Mouse (Mus musculus) cerebellum, adult 2 months (tissue): ENCODE data around the gene Olfr668. TPM values are rescaled to one million over a fixed set of nuclear protein-coding genes. Genes with fewer than 3 reads are reported as not detected.
"Not testable (repeated sequence)": the region's sequence is repeated elsewhere in the genome, so short reads cannot be mapped to it uniquely, and the experiment has no call there.

Experiments
- DNase-seq, 2 experiments: peaks; one replicate each; pipeline ENCODE4 v3.0.0; 2021
- H3K27ac ChIP-seq: fragments of 200-500 bp; 2 replicates; pipeline ENCODE4 v1.5.1; 2012; ENCODE audit warnings: low read length, control low read depth, inconsistent platforms; ENCODE audit not compliant: insufficient read depth
- H3K27me3 ChIP-seq: fragments of 200-500 bp; 2 replicates; pipeline ENCODE4 v1.6.1; 2012; ENCODE audit warnings: inconsistent platforms, mild to moderate bottlenecking, low read length, moderate library complexity; ENCODE audit not compliant: control insufficient read depth, insufficient read depth
- H3K4me1 ChIP-seq: fragments of 200-500 bp; 2 replicates; pipeline ENCODE4 v1.6.1; 2011; ENCODE audit warnings: low read length; ENCODE audit not compliant: control insufficient read depth, insufficient read depth
- H3K4me3 ChIP-seq: fragments of 200-500 bp; replicated peaks from 2 replicates; pipeline ENCODE3; 2011; ENCODE audit warnings: mild to moderate bottlenecking, low read depth, low read length, control low read depth; ENCODE audit not compliant: insufficient read depth
- CTCF ChIP-seq: fragments of 200-500 bp; IDR thresholded peaks from 2 replicates; pipeline ENCODE4 v1.5.1; 2011; ENCODE audit warnings: low read depth, mild to moderate bottlenecking, control low read depth, low read length, moderate library complexity, borderline replicate concordance; ENCODE audit not compliant: insufficient read depth
- POLR2A ChIP-seq: fragments of 200-500 bp; IDR thresholded peaks from 2 replicates; pipeline ENCODE4 v1.6.1; 2011; ENCODE audit warnings: low read length, control low read depth, borderline replicate concordance; ENCODE audit not compliant: insufficient read depth
- WGBS: fragments of 180-500 bp; shearing (Covaris S2); methylation state at CpG from one replicate; pipeline ENCODE4 v1.1.7; 2018; 5-methylcytosine and 5-hydroxymethylcytosine counted together
- polyA plus RNA-seq: library from polyadenylated mRNA; depleted of rRNA; stranded (reverse); fragments of >200 nt; gene quantifications from 2 replicates; pipeline ENCODE4 v1.2.3, GENCODE M21; 2012; rRNA removed

The Olfr668 gene
- not detected in 2 replicates for polyA plus RNA-seq

GRCm38 (mm10) chr7:104927957-104928356 lies at the start of gene Olfr668:
Gene Olfr668 (minus strand): TSS chr7:104928057.
- no peak within 1 kb of the TSS for H3K4me3 ChIP-seq
- no peak for DNase-seq
- TF ChIP-seq POLR2A: no peak
- no peak for TF ChIP-seq CTCF
- no peak within 1 kb of the TSS for H3K27ac ChIP-seq
- WGBS: 73% methylated on average over 1 of the region's 1 CpGs
- no peaks in the 10 kb centered on the region for H3K27me3 ChIP-seq
- no peaks in the 10 kb centered on the region for H3K4me1 ChIP-seq

DNA sequence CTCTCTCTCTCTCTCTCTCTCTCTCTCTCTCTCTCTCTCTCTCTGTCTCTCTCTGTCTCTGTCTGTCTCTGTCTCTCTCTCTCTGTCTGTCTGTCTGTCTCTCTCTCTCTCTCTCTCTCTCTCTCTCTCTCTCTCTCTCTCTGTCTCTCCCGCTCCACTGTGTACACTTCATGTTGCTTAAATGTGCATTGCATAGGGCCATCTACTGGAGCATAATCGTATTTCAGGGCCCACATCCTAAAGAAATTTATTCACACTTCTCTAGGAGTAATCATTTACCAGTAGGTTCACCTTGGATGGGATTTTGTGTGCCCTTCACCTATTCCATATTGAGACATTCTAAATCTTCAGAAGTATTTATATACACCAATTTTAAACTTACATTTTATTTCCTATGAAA lies 44.6 kb upstream of the Olfr668 start:
- not testable (repeated sequence) for DNase-seq, H3K27me3 ChIP-seq, H3K4me1 ChIP-seq, H3K4me3 ChIP-seq, H3K27ac ChIP-seq
- WGBS: 59% methylated on average over 2 of the region's 2 CpGs

- Histone ChIP-seq H3K27ac (no peak within 1 kb of the TSS), H3K27me3 (no peaks in the 10 kb centered on the region), H3K4me3 (no peak within 1 kb of the TSS), H3K4me1 (no peaks in the 10 kb centered on the region)
- no peak for TF ChIP-seq POLR2A
- no peak for TF ChIP-seq CTCF
- WGBS: 55% methylated on average over 1 of the region's 1 CpGs
- DNase-seq: no peak
Observed at GRCm38 (mm10) chr7:104962520-104962919, 34.7 kb upstream of the Olfr668 start, which contains the start of gene Olfr670. Gene Olfr670 (minus strand): TSS chr7:104962620.

DNA sequence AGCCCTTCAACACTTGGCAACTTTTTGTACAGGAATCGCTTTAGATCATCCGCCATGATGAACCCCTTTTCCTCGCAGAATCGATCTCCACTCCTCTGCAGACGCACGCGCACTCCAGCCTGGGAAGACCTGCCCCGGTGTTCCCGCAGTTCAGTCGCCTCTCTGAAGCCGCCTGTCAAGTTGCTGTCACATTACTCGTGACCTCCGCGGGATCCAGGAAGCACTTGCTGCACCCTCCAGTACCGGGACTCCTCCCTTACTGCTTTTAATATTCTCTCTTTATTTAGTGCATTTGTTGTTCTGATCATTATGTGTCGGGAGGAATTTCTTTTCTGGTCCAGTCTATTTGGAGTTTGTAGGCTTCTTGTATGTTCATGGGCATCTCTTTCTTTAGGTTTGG lies 22.4 kb upstream of the Olfr668 start:
- WGBS: 93% methylated on average over 16 of the region's 16 CpGs
- not testable (repeated sequence) for H3K4me3 ChIP-seq, DNase-seq

GRCm38 (mm10) chr7:104933940-104934339 lies 6.1 kb upstream of the Olfr668 start, which contains the start of gene Olfr669:
Gene Olfr669 (plus strand): TSS chr7:104934240.
- H3K27me3 ChIP-seq: no peaks in the 10 kb centered on the region
- no peak within 1 kb of the TSS for H3K27ac ChIP-seq
- no peak for TF ChIP-seq POLR2A
- no peak for TF ChIP-seq CTCF
- H3K4me1 ChIP-seq: no peaks in the 10 kb centered on the region
- DNase-seq: no peak
- H3K4me3 ChIP-seq: no peak within 1 kb of the TSS
- WGBS: 91% methylated on average over 1 of the region's 1 CpGs

More for the DNA sequence above, 22.4 kb upstream of the Olfr668 start:
- H3K27ac ChIP-seq, H3K4me1 ChIP-seq, H3K27me3 ChIP-seq: not testable (repeated sequence)

DNA sequence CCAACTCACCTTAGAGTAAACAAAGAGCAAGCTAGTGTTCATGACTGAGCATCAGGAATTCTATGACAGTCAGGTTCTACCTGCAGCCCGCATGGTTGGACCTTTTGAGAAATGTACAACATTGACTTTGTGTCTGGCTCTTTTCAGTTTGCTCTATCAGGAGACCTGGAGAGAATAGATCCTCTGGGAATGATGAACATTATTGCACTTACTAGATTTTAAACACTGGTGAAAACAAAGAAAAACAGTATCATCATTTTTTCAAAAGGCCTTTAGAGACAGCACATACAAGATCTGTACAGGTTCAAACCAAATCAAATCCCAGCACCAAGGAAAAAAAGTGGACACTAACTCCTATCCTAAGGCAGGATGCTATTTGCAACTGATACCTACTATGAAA lies 6.5 kb downstream of the Olfr668 start, which contains the start of gene Olfr667:
TSS of gene Olfr667 (minus strand) at position 101 of the 400 bp plus-strand sequence.
- H3K27me3 ChIP-seq: no peaks in the 10 kb centered on the region
- TF ChIP-seq CTCF: no peak
- no peak for TF ChIP-seq POLR2A
- no peak within 1 kb of the TSS for H3K27ac ChIP-seq
- no peak for DNase-seq
- no peaks in the 10 kb centered on the region for H3K4me1 ChIP-seq
- WGBS: 76% methylated on average over 1 of the region's 1 CpGs
- H3K4me3 ChIP-seq: no peak within 1 kb of the TSS

- no peak for TF ChIP-seq POLR2A
- no peak for TF ChIP-seq CTCF
- H3K27ac ChIP-seq: no peak within 1 kb of the TSS
- no peaks in the 10 kb centered on the region for H3K27me3 ChIP-seq
- DNase-seq: no peak
- 82% methylated on average over 2 of the region's 2 CpGs for WGBS
- H3K4me3 ChIP-seq: no peak within 1 kb of the TSS
- no peaks in the 10 kb centered on the region for H3K4me1 ChIP-seq
Observed at GRCm38 (mm10) chr7:104895852-104896251, 32.0 kb downstream of the Olfr668 start, which contains the start of gene Olfr666. Gene Olfr666 (minus strand): TSS chr7:104895952.

DNA sequence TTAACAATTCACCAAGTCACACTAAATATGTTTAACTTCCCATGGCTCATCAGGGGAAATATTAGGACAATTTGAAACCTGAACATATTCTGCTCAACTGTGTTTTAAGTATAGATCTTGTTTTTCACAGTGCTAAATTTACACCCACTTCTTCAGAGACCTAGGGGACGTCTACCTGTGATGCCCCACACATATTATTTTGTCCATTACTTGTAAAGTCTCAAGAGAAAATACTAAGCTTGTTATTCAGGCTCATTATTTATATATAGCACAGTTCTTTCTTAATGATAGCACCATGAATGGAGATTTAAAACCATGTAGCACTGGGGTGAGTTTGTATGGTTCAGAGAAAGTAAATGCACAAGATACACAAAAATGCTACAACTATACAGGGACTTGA lies 50.1 kb downstream of the Olfr668 start, which contains the start of gene Olfr665:
TSS of gene Olfr665 (plus strand) at position 301 of the 400 bp plus-strand sequence.
- no peak for TF ChIP-seq POLR2A
- no peak for TF ChIP-seq CTCF
- WGBS: 29% methylated on average over 1 of the region's 1 CpGs

More for the DNA sequence above, 50.1 kb downstream of the Olfr668 start, which contains the start of gene Olfr665:
- no peaks in the 10 kb centered on the region for H3K27me3 ChIP-seq
- no peaks in the 10 kb centered on the region for H3K4me1 ChIP-seq
- no peak within 1 kb of the TSS for H3K27ac ChIP-seq
- no peak within 1 kb of the TSS for H3K4me3 ChIP-seq
- no peak for DNase-seq

Other genes starting within 250 kb of the Olfr668 start
- gene Olfr661, start 241.6 kb downstream of the Olfr668 start, polyA plus RNA-seq: not detected in 2 replicates
- not detected in 2 replicates for gene Usp17le, start 150.6 kb downstream of the Olfr668 start, polyA plus RNA-seq
- not detected in 2 replicates for gene Usp17lb, start 85.5 kb downstream of the Olfr668 start, polyA plus RNA-seq
- gene Usp17la, start 71.0 kb downstream of the Olfr668 start, polyA plus RNA-seq: not detected in 2 replicates
- not detected in 2 replicates for gene Olfr665, start 50.0 kb downstream of the Olfr668 start, polyA plus RNA-seq
- not detected in 2 replicates for gene Olfr666, start 32.1 kb downstream of the Olfr668 start, polyA plus RNA-seq
- not detected in 2 replicates for gene Olfr667, start 6.6 kb downstream of the Olfr668 start, polyA plus RNA-seq
- gene Olfr669, start 6.2 kb upstream of the Olfr668 start, polyA plus RNA-seq: not detected in 2 replicates
- not detected in 2 replicates for gene Olfr670, start 34.6 kb upstream of the Olfr668 start, polyA plus RNA-seq
- gene Olfr671, start 51.1 kb upstream of the Olfr668 start, polyA plus RNA-seq: not detected in 2 replicates
- gene Olfr672, start 74.0 kb upstream of the Olfr668 start, polyA plus RNA-seq: not detected in 2 replicates
- not detected in 2 replicates for gene Olfr675, start 100.4 kb upstream of the Olfr668 start, polyA plus RNA-seq
- gene Olfr676, start 104.6 kb upstream of the Olfr668 start, polyA plus RNA-seq: not detected in 2 replicates
- gene Olfr677, start 123.3 kb upstream of the Olfr668 start, polyA plus RNA-seq: not detected in 2 replicates
- not detected in 2 replicates for gene Olfr678, start 136.4 kb upstream of the Olfr668 start, polyA plus RNA-seq
- not detected in 2 replicates for gene Olfr679, start 153.1 kb upstream of the Olfr668 start, polyA plus RNA-seq
- gene Olfr680-ps1, start 164.8 kb upstream of the Olfr668 start, polyA plus RNA-seq: not detected in 2 replicates
- not detected in 2 replicates for gene Olfr681, start 188.8 kb upstream of the Olfr668 start, polyA plus RNA-seq
- gene Olfr683, start 219.0 kb upstream of the Olfr668 start, polyA plus RNA-seq: not detected in 2 replicates
- not detected in 2 replicates for gene Olfr684, start 235.6 kb upstream of the Olfr668 start, polyA plus RNA-seq